Mouse (Mus musculus) hindbrain, embryonic 10.5 days (tissue): ENCODE data around the gene 2200002D01Rik. TPM values are rescaled to one million over a fixed set of nuclear protein-coding genes. Genes with fewer than 3 reads are reported as not detected.

Experiments
- DNase-seq: peaks from one replicate; pipeline ENCODE4 v3.0.0-alpha.2; 2017; ENCODE audit warnings: low spot score
- H3K27ac ChIP-seq: fragments of 300-500 bp; sonication (generic); 2 replicates; pipeline ENCODE4 v1.5.1; 2016; ENCODE audit warnings: mild to moderate bottlenecking, moderate library complexity
- H3K27me3 ChIP-seq: fragments of 300-500 bp; sonication (generic); 2 replicates; pipeline ENCODE4 v1.6.1; 2016; ENCODE audit warnings: mild to moderate bottlenecking; ENCODE audit not compliant: poor library complexity, insufficient read depth, severe bottlenecking
- H3K36me3 ChIP-seq: fragments of 300-500 bp; sonication (generic); 2 replicates; pipeline ENCODE4 v1.6.1; 2016; ENCODE audit warnings: mild to moderate bottlenecking, moderate library complexity
- H3K4me1 ChIP-seq: fragments of 300-500 bp; sonication (generic); replicated peaks from 2 replicates; pipeline ENCODE4 v1.6.1; 2016; ENCODE audit warnings: mild to moderate bottlenecking
- H3K4me3 ChIP-seq: fragments of 300-500 bp; sonication (generic); 2 replicates; pipeline ENCODE4 v1.5.1; 2016; ENCODE audit warnings: mild to moderate bottlenecking, moderate library complexity
- H3K9me3 ChIP-seq: fragments of 300-500 bp; sonication (generic); 2 replicates; pipeline ENCODE4 v1.6.1; 2016; ENCODE audit warnings: mild to moderate bottlenecking, moderate library complexity
- whole genome bisulfite sequencing: fragments of 180-500 bp; shearing (Covaris S2); methylation state at CpG from one replicate; pipeline ENCODE4 v1.1.7; 2016; 5-methylcytosine and 5-hydroxymethylcytosine counted together
- polyA plus RNA-seq: library from polyadenylated mRNA; unstranded; fragments of >200 nt; fragmentation: Nextera tagmentation; extraction: Ambion mirVana; gene quantifications from 2 replicates; pipeline ENCODE4 v1.2.1, GENCODE M21; 2016

Gene 2200002D01Rik
- polyA plus RNA-seq, 1 experiment from 2014 or later = 6.9 TPM

- Histone ChIP-seq H3K36me3 (no peaks in the 10 kb centered on the region), H3K4me1 (peaks cover 48% of the 10 kb centered on the region), H3K27ac (no peak overlapping the region), H3K27me3 (peaks cover 51% of the 10 kb centered on the region), H3K9me3 (no peaks in the 10 kb centered on the region), H3K4me3 (no peak overlapping the region)
- no peak for DNase-seq
- 86% methylated on average over 2 of the region's 2 CpGs for WGBS
Observed at GRCm38 (mm10) chr7:29288079-29288478, 39.8 kb upstream of the 2200002D01Rik start.

- no peaks in the 10 kb centered on the region for H3K9me3 ChIP-seq
- no peak overlapping the region for H3K4me3 ChIP-seq
- no peak for DNase-seq
- H3K4me1 ChIP-seq = peaks cover 42% of the 10 kb centered on the region
- H3K27ac ChIP-seq = no peak overlapping the region
- no peaks in the 10 kb centered on the region for H3K36me3 ChIP-seq
- H3K27me3 ChIP-seq = peaks cover 57% of the 10 kb centered on the region
- WGBS = 90% methylated on average over 7 of the region's 7 CpGs
Observed at GRCm38 (mm10) chr7:29287481-29287880, 39.2 kb upstream of the 2200002D01Rik start.

DNA sequence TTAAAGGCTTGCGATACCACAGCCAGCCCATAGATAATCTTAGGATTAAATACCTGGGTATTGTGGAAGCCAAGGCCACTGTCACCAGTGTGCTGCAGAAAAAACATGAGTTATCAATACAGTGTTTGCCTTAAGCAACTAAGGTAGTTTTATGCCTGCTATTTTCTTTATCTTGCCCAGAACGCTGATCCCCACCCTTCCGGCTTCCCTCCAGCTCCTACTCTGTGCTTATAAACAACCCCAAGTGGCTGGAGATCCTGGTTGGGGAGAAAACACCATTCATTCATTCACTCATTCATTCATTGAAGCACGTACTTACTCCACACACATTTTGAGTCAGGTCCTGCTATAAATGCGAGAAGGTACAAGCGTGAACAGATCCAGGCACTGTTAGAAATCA lies 36.3 kb upstream of the 2200002D01Rik start:
- peaks cover 29% of the 10 kb centered on the region for H3K4me1 ChIP-seq
- H3K27ac ChIP-seq = no peak overlapping the region
- H3K27me3 ChIP-seq = peaks cover 70% of the 10 kb centered on the region
- no peaks in the 10 kb centered on the region for H3K9me3 ChIP-seq
- H3K36me3 ChIP-seq = no peaks in the 10 kb centered on the region
- no peak for DNase-seq
- H3K4me3 ChIP-seq = no peak overlapping the region
- WGBS = 94% methylated on average over 6 of the region's 6 CpGs

GRCm38 (mm10) chr7:29283876-29284275 lies 35.6 kb upstream of the 2200002D01Rik start:
- no peak for DNase-seq
- WGBS = 87% methylated on average over 4 of the region's 4 CpGs
- Histone ChIP-seq H3K4me1 (peaks cover 26% of the 10 kb centered on the region), H3K4me3 (no peak overlapping the region), H3K27me3 (peaks cover 74% of the 10 kb centered on the region), H3K9me3 (no peaks in the 10 kb centered on the region), H3K36me3 (no peaks in the 10 kb centered on the region), H3K27ac (no peak overlapping the region)

GRCm38 (mm10) chr7:29282074-29282554 lies 33.8 kb upstream of the 2200002D01Rik start:
- H3K9me3 ChIP-seq = no peaks in the 10 kb centered on the region
- H3K27ac ChIP-seq = peak overlapping the region; percentile 85
- 11% methylated on average over 21 of the region's 21 CpGs for WGBS
- peaks cover 61% of the 10 kb centered on the region for H3K27me3 ChIP-seq
- no peak for DNase-seq
- peak overlapping the region; percentile 73 for H3K4me3 ChIP-seq
- H3K4me1 ChIP-seq = peaks cover 20% of the 10 kb centered on the region
- H3K36me3 ChIP-seq = no peaks in the 10 kb centered on the region

GRCm38 (mm10) chr7:29281201-29282073 lies 33.2 kb upstream of the 2200002D01Rik start, which contains the start of gene Spint2:
Gene Spint2, minus strand, starts transcription at chr7:29281912.
- peak within 1 kb of the TSS; percentile 85 for H3K27ac ChIP-seq
- DNase-seq = peak; percentile 65

GRCm38 (mm10) chr7:29280801-29281200 lies 32.5 kb upstream of the 2200002D01Rik start:
- DNase-seq = no peak
- H3K27ac ChIP-seq = peak overlapping the region; percentile 85
- peak overlapping the region; percentile 73 for H3K4me3 ChIP-seq
- 12% methylated on average over 13 of the region's 13 CpGs for WGBS
- H3K36me3 ChIP-seq = no peaks in the 10 kb centered on the region
- no peaks in the 10 kb centered on the region for H3K9me3 ChIP-seq
- H3K4me1 ChIP-seq = peaks cover 20% of the 10 kb centered on the region
- H3K27me3 ChIP-seq = peaks cover 56% of the 10 kb centered on the region

More at GRCm38 (mm10) chr7:29281201-29282073, 33.2 kb upstream of the 2200002D01Rik start, which contains the start of gene Spint2:
- WGBS = under 1% methylated on average over 80 of the region's 80 CpGs
- Histone ChIP-seq H3K4me3 (peak within 1 kb of the TSS; percentile 73), H3K9me3 (no peaks in the 10 kb centered on the region), H3K36me3 (no peaks in the 10 kb centered on the region), H3K4me1 (peaks cover 20% of the 10 kb centered on the region), H3K27me3 (peaks cover 58% of the 10 kb centered on the region)

DNA sequence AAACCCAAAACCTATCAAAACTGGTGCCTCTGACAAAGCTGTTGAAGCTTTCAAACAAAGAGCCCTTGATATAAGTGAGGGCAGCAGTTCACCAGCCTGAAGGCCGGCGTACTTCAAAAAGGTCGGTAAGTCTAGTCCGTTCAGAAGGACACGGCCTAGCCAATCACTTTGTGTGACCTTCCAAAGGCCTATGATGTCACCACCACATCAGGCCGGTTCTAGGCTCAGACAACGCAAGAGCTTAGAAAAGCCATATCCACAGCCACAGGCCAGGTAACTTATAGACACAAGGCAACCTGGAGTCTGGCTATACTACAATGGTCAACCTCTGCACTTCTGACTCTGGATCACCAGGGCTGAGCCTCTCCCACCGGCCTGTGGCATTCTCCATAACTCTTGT lies 31.7 kb upstream of the 2200002D01Rik start:
- Histone ChIP-seq H3K36me3 (no peaks in the 10 kb centered on the region), H3K9me3 (no peaks in the 10 kb centered on the region), H3K27me3 (peaks cover 48% of the 10 kb centered on the region), H3K27ac (no peak overlapping the region), H3K4me1 (peaks cover 20% of the 10 kb centered on the region), H3K4me3 (0 out of 2 replicates have a peak overlapping the region, but pooled peaks have one; percentile 3)
- DNase-seq = no peak
- WGBS = 89% methylated on average over 8 of the region's 8 CpGs

- Histone ChIP-seq H3K27me3 (peaks cover 42% of the 10 kb centered on the region), H3K27ac (no peak overlapping the region), H3K36me3 (no peaks in the 10 kb centered on the region), H3K4me1 (peaks cover 20% of the 10 kb centered on the region), H3K9me3 (no peaks in the 10 kb centered on the region), H3K4me3 (no peak overlapping the region)
- DNase-seq = no peak
Observed at GRCm38 (mm10) chr7:29279261-29279660, 31.0 kb upstream of the 2200002D01Rik start.

DNA sequence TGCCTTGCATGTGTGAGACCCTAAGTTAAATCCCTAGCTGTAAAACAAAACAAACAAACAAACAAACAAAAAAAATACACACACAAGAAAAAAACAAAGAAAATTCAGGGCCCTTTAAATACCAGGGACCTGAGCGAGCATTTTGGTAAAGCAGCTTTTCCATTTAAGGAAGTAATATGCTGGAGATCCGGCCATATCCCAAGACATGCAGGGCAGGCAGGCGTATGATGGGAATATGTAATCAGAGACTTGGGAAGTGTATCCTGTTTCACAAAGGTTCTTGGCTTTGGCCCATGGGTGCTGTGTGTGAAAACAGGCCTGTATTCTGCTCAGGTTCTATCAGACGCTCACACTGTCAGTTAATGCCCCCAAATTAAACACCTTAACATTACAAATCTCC lies 29.2 kb upstream of the 2200002D01Rik start:
- Histone ChIP-seq H3K9me3 (no peaks in the 10 kb centered on the region), H3K4me1 (peaks cover 20% of the 10 kb centered on the region), H3K27me3 (peaks cover 34% of the 10 kb centered on the region), H3K27ac (no peak overlapping the region), H3K36me3 (no peaks in the 10 kb centered on the region), H3K4me3 (no peak overlapping the region)
- 95% methylated on average over 4 of the region's 4 CpGs for WGBS
- no peak for DNase-seq

- no peak overlapping the region for H3K4me3 ChIP-seq
- no peak overlapping the region for H3K27ac ChIP-seq
- peaks cover 14% of the 10 kb centered on the region for H3K4me1 ChIP-seq
- H3K9me3 ChIP-seq = no peaks in the 10 kb centered on the region
- no peak for DNase-seq
- 85% methylated on average over 5 of the region's 5 CpGs for WGBS
- no peaks in the 10 kb centered on the region for H3K36me3 ChIP-seq
- peaks cover 27% of the 10 kb centered on the region for H3K27me3 ChIP-seq
Observed at GRCm38 (mm10) chr7:29276715-29277114, 28.4 kb upstream of the 2200002D01Rik start.

- 77% methylated on average over 8 of the region's 8 CpGs for WGBS
- Histone ChIP-seq H3K9me3 (no peaks in the 10 kb centered on the region), H3K4me1 (0 out of 2 replicates have a peak, but pooled peaks cover 2% of the 10 kb centered on the region)
Observed at GRCm38 (mm10) chr7:29271687-29272465, 23.6 kb upstream of the 2200002D01Rik start.

More at GRCm38 (mm10) chr7:29271687-29272465, 23.6 kb upstream of the 2200002D01Rik start:
- no peak overlapping the region for H3K4me3 ChIP-seq
- no peaks in the 10 kb centered on the region for H3K36me3 ChIP-seq
- H3K27me3 ChIP-seq = no peaks in the 10 kb centered on the region
- no peak for DNase-seq
- H3K27ac ChIP-seq = no peak overlapping the region
